Mouse (Mus musculus) megakaryocyte, embryonic 14.5 days (primary cell): ENCODE data around the gene Gm42669. TPM values are rescaled to one million over a fixed set of nuclear protein-coding genes. Genes with fewer than 3 reads are reported as not detected.

ENCODE experiments used
- H3K27me3 ChIP-seq: replicated peaks from 2 replicates; pipeline ENCODE3; 2012; ENCODE audit warnings: inconsistent platforms
- H3K36me3 ChIP-seq: replicated peaks from 2 replicates; pipeline ENCODE3; 2012; ENCODE audit warnings: low read length, inconsistent platforms, mixed read lengths
- H3K4me1 ChIP-seq: 2 replicates; pipeline ENCODE4 v1.6.1; 2012; ENCODE audit warnings: inconsistent platforms
- H3K4me3 ChIP-seq: replicated peaks from 2 replicates; pipeline ENCODE3; 2012; ENCODE audit warnings: moderate library complexity, mild to moderate bottlenecking, inconsistent platforms
- H3K9me3 ChIP-seq: 2 replicates; pipeline ENCODE4 v1.6.1; 2012; ENCODE audit warnings: inconsistent platforms
- FLI1 ChIP-seq: IDR thresholded peaks from 2 replicates; pipeline ENCODE4 v1.6.1; 2012; ENCODE audit warnings: low read length, inconsistent platforms, mixed read lengths
- GATA1 ChIP-seq: IDR thresholded peaks from 3 replicates; pipeline ENCODE4 v1.6.1; 2012; ENCODE audit warnings: mixed read lengths, low read length, inconsistent platforms, borderline replicate concordance
- polyA plus RNA-seq: library from polyadenylated mRNA; stranded (reverse); fragments of >175 nt; gene quantifications from 2 replicates; pipeline ENCODE4 v1.2.3, GENCODE M21; 2012; ENCODE audit warnings: low replicate concordance; ENCODE audit not compliant: insufficient read depth

The Gm42669 gene
- polyA plus RNA-seq, 1 experiment: 0.25 TPM

DNA sequence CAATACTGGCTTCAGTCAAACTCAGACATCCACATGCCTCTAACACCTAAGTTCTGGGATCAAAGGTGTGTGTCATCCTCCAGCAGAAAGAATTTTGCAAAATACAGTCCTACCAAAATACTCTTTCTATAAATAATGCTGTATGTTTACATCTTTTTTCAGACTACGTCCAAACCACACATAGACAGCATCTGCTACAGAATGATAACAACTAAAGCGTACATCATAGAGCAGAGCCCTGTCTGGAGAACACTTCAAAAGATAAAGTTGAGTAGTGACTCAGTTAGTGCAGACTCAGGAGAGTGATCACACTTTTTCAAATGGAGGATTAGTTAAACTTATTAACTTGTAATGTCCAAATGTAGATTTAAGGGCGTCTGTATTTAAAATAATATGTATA lies 40.5 kb downstream of the Gm42669 start:
- H3K4me3 ChIP-seq: no peak overlapping the region
- TF ChIP-seq FLI1: no peak

DNA sequence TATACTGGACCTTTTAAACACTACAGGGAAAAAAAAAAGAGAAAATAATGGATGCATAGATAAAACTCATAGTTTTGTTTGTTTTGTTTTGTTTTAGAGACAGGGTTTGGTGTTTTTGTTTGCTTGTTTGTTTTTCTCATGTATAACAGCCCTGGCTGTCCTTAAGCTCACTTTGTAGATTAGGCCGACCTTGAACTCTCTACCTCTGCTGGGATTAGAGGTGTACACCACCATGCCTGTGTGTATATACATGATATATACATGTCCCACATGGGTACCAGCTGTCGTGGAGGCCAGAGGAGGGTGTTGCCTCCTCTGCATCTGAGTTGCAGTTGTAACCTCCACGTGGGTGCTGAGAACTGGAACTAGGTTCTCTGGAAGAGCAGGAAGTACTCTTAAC lies 41.0 kb downstream of the Gm42669 start:
- peaks cover 36% of the 10 kb centered on the region for H3K36me3 ChIP-seq
- H3K9me3 ChIP-seq: no peaks in the 10 kb centered on the region
- TF ChIP-seq FLI1 (no peak), GATA1 (no peak)
- no peak overlapping the region for H3K4me3 ChIP-seq
- no peaks in the 10 kb centered on the region for H3K27me3 ChIP-seq
- H3K4me1 ChIP-seq: peaks cover 12% of the 10 kb centered on the region; the same call in 1 of the 2 replicates

More for the DNA sequence above, 40.5 kb downstream of the Gm42669 start:
- peaks cover 15% of the 10 kb centered on the region; the same call in 1 of the 2 replicates for H3K4me1 ChIP-seq
- no peaks in the 10 kb centered on the region for H3K9me3 ChIP-seq
- H3K27me3 ChIP-seq: no peaks in the 10 kb centered on the region
- peaks cover 34% of the 10 kb centered on the region for H3K36me3 ChIP-seq

DNA sequence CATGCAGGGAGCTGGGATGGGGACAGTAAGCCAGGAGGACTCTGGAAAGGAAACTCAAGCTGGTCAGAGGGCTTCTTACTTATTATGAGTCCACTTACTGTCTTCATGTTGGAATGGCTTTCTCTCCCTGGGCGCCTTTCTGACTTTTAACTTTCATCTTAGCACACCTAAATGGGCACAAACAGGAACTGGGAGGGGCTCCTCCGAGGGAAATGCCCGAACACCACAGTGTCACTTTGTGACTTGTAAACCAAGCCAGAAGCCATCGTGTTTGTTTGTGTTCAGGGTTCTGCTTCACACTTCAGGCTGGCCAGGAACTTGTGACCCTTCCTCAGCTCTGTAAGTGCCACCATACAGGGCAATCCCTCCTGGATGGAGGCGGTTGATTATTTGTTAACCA lies 46.9 kb downstream of the Gm42669 start:
- peaks cover 65% of the 10 kb centered on the region for H3K36me3 ChIP-seq
- TF ChIP-seq FLI1: no peak
- no peak for TF ChIP-seq GATA1
- no peaks in the 10 kb centered on the region for H3K27me3 ChIP-seq
- H3K9me3 ChIP-seq: no peaks in the 10 kb centered on the region
- H3K4me1 ChIP-seq: peaks cover 4% of the 10 kb centered on the region
- no peak overlapping the region for H3K4me3 ChIP-seq

DNA sequence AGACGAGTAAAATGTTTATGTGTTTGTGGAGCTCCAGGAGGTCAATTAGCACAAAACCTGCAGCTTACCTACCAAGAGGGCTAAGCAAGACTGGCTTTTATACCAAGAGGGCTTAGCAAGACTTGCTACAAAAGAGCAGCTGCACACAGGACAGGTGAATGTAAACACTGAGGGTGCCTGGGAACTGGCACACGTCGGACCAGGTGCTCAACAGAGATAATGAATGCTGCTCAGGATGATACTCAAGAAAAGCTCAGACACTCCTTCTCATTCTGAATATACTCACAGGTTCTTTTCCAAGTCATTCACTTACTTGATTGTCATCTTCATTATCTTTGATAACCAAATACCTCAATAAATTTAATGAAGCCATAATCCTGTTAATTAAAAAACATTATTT lies 49.5 kb downstream of the Gm42669 start:
- H3K36me3 ChIP-seq: peaks cover 76% of the 10 kb centered on the region
- H3K9me3 ChIP-seq: no peaks in the 10 kb centered on the region
- peaks cover 4% of the 10 kb centered on the region for H3K4me1 ChIP-seq
- TF ChIP-seq FLI1 (no peak), GATA1 (no peak)
- H3K4me3 ChIP-seq: no peak overlapping the region
- no peaks in the 10 kb centered on the region for H3K27me3 ChIP-seq

DNA sequence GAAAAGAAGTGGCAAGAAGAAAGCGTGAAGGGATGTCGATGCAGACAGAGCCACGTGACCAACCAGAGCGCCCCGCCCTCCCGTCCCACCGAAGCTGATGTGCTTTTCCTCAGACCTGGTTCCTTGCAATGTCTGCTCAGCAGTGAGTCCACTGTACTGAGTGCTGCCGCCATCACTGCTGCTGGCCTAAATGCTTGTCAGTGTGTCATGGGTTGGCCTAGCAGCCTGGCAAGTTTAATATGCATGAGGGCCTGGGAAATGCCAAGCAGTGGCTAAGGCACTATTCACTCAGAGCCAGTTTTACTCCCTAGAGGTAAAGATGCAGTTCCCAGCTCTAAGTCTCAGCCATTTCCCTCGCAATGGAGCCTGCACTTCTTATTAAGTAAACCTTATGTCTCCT lies 61.7 kb downstream of the Gm42669 start:
- H3K9me3 ChIP-seq: peaks cover 18% of the 10 kb centered on the region
- H3K4me1 ChIP-seq: peaks cover 17% of the 10 kb centered on the region
- no peaks in the 10 kb centered on the region for H3K27me3 ChIP-seq
- TF ChIP-seq GATA1 (no peak), FLI1 (no peak)
- peaks cover 70% of the 10 kb centered on the region for H3K36me3 ChIP-seq
- peak overlapping the region; percentile 23 for H3K4me3 ChIP-seq

DNA sequence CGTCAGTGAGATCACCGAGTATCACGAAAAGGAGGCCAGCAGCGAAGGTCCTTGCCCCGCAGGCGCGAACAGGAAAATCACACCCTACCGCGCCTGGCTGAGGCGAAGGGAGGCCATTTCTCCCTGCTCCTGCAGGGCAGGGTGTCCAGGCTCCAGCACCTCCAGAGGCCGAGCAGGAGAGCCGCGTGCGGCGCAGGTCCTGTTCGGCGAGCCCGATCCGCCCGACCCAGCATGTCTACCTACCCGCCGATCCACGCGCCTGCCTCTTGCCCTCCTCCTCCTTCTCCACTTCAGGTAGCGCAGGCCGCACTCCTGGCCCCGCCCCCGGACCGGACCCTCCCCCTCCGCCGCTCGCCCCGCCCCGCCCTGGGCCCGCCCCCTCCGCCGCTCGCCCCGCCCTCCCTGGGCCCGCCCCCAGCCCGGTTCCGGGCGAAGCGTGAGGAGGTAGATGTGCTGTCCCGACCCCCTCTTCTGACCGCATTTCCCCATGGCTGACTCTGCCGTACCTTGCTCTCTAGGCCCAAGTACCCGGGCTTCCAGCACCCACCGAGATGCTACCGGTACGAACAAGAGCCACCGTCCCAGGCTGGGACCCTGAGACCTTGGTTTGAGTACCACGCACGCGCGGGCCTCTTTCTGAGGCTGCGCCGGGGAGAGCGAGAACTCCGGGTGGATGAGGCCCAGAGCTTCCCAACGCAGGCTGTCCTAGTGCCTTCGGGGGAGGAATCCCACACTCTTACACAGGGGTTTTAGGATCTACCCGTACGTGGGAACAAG lies 90.1 kb downstream of the Gm42669 start, which contains the start of the genes Rpap2 and Glmn:
TSS of gene Rpap2 (plus strand) at position 73 of the 777 bp plus-strand sequence.
TSS of gene Glmn (minus strand) at position 588 of the 777 bp plus-strand sequence.
- no peak for TF ChIP-seq FLI1
- no peak for TF ChIP-seq GATA1
- H3K27me3 ChIP-seq: no peaks in the 10 kb centered on the region
- peaks cover 42% of the 10 kb centered on the region for H3K36me3 ChIP-seq
- H3K4me3 ChIP-seq: peak within 1 kb of the TSS; percentile 92
- peaks cover 25% of the 10 kb centered on the region for H3K4me1 ChIP-seq
- no peaks in the 10 kb centered on the region for H3K9me3 ChIP-seq

DNA sequence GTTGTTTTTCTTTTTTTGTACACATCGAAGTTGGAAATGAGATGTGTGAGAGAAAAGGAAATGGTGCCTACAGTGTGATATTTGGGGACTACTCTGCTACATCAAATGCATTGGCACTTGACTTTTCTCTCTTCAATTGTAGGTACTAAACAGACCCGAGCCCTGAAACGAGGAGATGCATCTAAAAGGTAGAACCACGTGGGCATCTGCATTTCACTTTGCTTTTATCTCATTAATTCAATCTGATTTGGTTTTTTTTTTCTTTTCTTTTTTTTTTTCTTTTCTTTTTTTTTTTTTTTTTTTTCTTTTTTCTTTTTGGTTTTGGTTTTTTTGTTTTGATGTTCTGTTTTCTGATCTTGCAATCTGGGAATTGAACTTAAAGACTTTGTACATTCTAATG lies 91.0 kb downstream of the Gm42669 start:
- no peak for TF ChIP-seq GATA1
- TF ChIP-seq FLI1: no peak
- peaks cover 42% of the 10 kb centered on the region for H3K36me3 ChIP-seq
- no peaks in the 10 kb centered on the region for H3K9me3 ChIP-seq
- peak overlapping the region; percentile 92 for H3K4me3 ChIP-seq
- H3K4me1 ChIP-seq: peaks cover 33% of the 10 kb centered on the region
- no peaks in the 10 kb centered on the region for H3K27me3 ChIP-seq

DNA sequence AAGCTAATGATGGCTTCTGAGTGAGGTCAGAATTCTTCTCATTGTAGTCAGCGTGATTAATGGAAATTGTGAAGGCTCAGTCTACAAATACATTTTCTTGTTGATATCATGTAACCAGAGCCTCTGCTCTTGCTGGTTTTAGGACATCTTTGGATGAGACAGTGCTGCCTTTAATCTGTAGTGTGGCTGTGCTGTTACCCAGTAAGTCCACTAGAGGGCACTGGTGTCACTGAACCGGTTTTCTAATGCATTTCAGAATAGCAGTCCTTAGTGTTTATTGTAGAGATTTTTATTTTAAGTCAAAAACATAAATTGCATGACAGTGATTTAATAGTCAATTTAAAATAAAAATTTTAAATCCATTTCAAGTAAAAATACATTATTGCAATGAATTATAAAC lies 103.8 kb downstream of the Gm42669 start:
- Histone ChIP-seq H3K36me3 (peaks cover 74% of the 10 kb centered on the region), H3K27me3 (no peaks in the 10 kb centered on the region), H3K4me3 (no peak overlapping the region), H3K9me3 (no peaks in the 10 kb centered on the region), H3K4me1 (no peaks in the 10 kb centered on the region; the same call in 1 of the 2 replicates)
- no peak for TF ChIP-seq FLI1
- no peak for TF ChIP-seq GATA1

DNA sequence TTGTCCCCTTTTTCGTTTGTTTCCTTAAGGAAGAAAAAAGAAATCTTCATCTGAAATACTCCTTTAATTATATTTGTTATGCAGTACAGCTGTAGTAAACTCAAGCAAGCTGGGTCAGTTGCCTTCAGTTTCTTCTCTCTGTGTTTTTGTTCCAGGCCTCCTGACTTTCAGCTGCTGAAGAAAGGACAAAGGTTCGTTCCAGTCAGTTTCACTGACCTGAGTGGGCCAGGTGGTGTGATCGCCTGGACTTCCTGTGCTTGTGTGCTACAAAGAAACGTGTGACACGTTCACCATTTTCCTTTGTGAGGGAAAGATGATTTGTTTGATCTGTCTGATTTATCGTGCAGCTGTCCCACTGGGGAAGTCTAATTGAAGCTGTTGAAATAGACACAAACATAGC lies 110.6 kb downstream of the Gm42669 start:
- H3K36me3 ChIP-seq: peaks cover 95% of the 10 kb centered on the region
- no peak overlapping the region for H3K4me3 ChIP-seq
- H3K27me3 ChIP-seq: no peaks in the 10 kb centered on the region
- no peaks in the 10 kb centered on the region for H3K9me3 ChIP-seq
- no peak for TF ChIP-seq FLI1
- no peak for TF ChIP-seq GATA1
- no peaks in the 10 kb centered on the region for H3K4me1 ChIP-seq

DNA sequence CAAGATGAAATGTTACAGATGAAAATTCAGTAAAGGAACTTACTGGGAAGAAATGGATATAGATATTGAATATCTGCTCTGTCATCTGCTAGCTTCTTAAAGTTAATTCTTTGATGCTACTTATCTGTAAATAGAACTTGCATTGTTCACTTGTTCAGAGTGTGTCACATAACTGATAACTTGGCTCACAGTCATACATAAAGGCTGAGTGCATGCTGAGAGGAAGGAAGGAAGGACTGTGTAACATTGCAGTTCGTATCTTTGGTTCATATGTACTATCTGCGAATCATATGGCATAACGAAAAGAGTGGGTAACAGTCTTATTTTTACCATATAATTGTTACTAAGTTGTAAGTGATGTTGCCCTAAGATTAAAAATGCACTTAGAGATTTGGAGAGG lies 113.9 kb downstream of the Gm42669 start:
- H3K36me3 ChIP-seq: peaks cover 81% of the 10 kb centered on the region

More for the DNA sequence above, 113.9 kb downstream of the Gm42669 start:
- TF ChIP-seq FLI1: no peak
- TF ChIP-seq GATA1: no peak
- no peaks in the 10 kb centered on the region for H3K4me1 ChIP-seq
- H3K9me3 ChIP-seq: no peaks in the 10 kb centered on the region
- H3K4me3 ChIP-seq: no peak overlapping the region
- H3K27me3 ChIP-seq: no peaks in the 10 kb centered on the region

Other genes starting within 250 kb of the Gm42669 start
- gene Tgfbr3, start 218.0 kb upstream of the Gm42669 start, polyA plus RNA-seq: not detected in 2 replicates
- gene Brdt, start 176.5 kb upstream of the Gm42669 start, polyA plus RNA-seq: 0.35 TPM in 1 of 2 replicates, not detected in the other
- not detected in 2 replicates for gene Ephx4, start 104.9 kb upstream of the Gm42669 start, polyA plus RNA-seq
- gene Lpcat2b, start 76.1 kb upstream of the Gm42669 start, polyA plus RNA-seq: not detected in 2 replicates
- 0.10 TPM in 1 of 2 replicates, not detected in the other for gene Btbd8, start 69.6 kb upstream of the Gm42669 start, polyA plus RNA-seq
- not detected in 2 replicates for gene 1700028K03Rik, start 27.1 kb downstream of the Gm42669 start, polyA plus RNA-seq
- 1.3 TPM in 1 of 2 replicates, not detected in the other for gene Rpap2, start 89.8 kb downstream of the Gm42669 start, polyA plus RNA-seq
- gene Glmn, start 90.3 kb downstream of the Gm42669 start, polyA plus RNA-seq: 0.46 TPM in 1 of 2 replicates, not detected in the other
- 2.7 TPM in 1 of 2 replicates, not detected in the other for gene Gfi1, start 218.4 kb downstream of the Gm42669 start, polyA plus RNA-seq